Mouse (Mus musculus) testis, postnatal 10 days (tissue): ENCODE results near the gene Gpatch8.

Experiments used
- DNase-seq: peaks from one replicate; pipeline ENCODE4 v3.0.0; 2021; ENCODE audit warnings: low spot score

The Gpatch8 gene

GRCm38 (mm10) chr11:102449043-102450008 is 106.9 kb downstream of the Gpatch8 start:
- DNase-seq: no peak

GRCm38 (mm10) chr11:102448327-102448726 is 107.9 kb downstream of the Gpatch8 start:
- DNase-seq: no peak

GRCm38 (mm10) chr11:102447497-102447896 is 108.7 kb downstream of the Gpatch8 start, which contains the start of gene Fam171a2:
TSS of gene Fam171a2 (minus strand) at chr11:102447682.
- peak; percentile 90 for DNase-seq

GRCm38 (mm10) chr11:102446581-102447461 is 109.4 kb downstream of the Gpatch8 start:
- peak; percentile 66 for DNase-seq

GRCm38 (mm10) chr11:102445891-102446361 is 110.3 kb downstream of the Gpatch8 start:
- DNase-seq: no peak

- DNase-seq: peak; percentile 73
Measured at GRCm38 (mm10) chr11:102445264-102445890, 110.8 kb downstream of the Gpatch8 start.

GRCm38 (mm10) chr11:102444781-102445180 is 111.4 kb downstream of the Gpatch8 start:
- DNase-seq: no peak

GRCm38 (mm10) chr11:102444321-102444720 is 111.9 kb downstream of the Gpatch8 start:
- no peak for DNase-seq

- no peak for DNase-seq
Measured at GRCm38 (mm10) chr11:102443740-102444139, 112.5 kb downstream of the Gpatch8 start.

- DNase-seq: no peak
Measured at GRCm38 (mm10) chr11:102442089-102442488, 114.1 kb downstream of the Gpatch8 start.

GRCm38 (mm10) chr11:102441434-102441833 is 114.8 kb downstream of the Gpatch8 start:
- DNase-seq: no peak

- DNase-seq: no peak
Measured at GRCm38 (mm10) chr11:102440255-102440654, 115.9 kb downstream of the Gpatch8 start.

- DNase-seq: no peak
Measured at GRCm38 (mm10) chr11:102439093-102440082, 116.8 kb downstream of the Gpatch8 start.

GRCm38 (mm10) chr11:102438212-102439092 is 117.7 kb downstream of the Gpatch8 start:
- peak; percentile 96 for DNase-seq

- DNase-seq: peak; percentile 86
Measured at GRCm38 (mm10) chr11:102437120-102438061, 118.8 kb downstream of the Gpatch8 start.

GRCm38 (mm10) chr11:102436471-102436790 is 119.8 kb downstream of the Gpatch8 start:
- DNase-seq: no peak

GRCm38 (mm10) chr11:102435754-102436470 is 120.3 kb downstream of the Gpatch8 start:
- no peak for DNase-seq
